Mouse (Mus musculus) midbrain, embryonic 10.5 days (tissue): Measurements from ENCODE around the gene Kng1. TPM values are rescaled to one million over a fixed set of nuclear protein-coding genes. Genes with fewer than 3 reads are reported as not detected.
"Not testable (repeated sequence)": the region's sequence is repeated elsewhere in the genome, so short reads cannot be mapped to it uniquely, and the experiment has no call there.

Experiments
- DNase-seq: peaks from one replicate; pipeline ENCODE4 v3.0.0-alpha.2; 2017; ENCODE audit warnings: low spot score
- H3K27ac ChIP-seq: fragments of 300-500 bp; sonication (generic); replicated peaks from 2 replicates; pipeline ENCODE4 v1.5.1; 2016; ENCODE audit warnings: mild to moderate bottlenecking
- H3K27me3 ChIP-seq: fragments of 300-500 bp; sonication (generic); 2 replicates; pipeline ENCODE4 v1.6.1; 2016; ENCODE audit warnings: low read depth, mild to moderate bottlenecking; ENCODE audit not compliant: poor library complexity, severe bottlenecking
- H3K36me3 ChIP-seq: fragments of 300-500 bp; sonication (generic); 2 replicates; pipeline ENCODE4 v1.6.1; 2016; ENCODE audit warnings: mild to moderate bottlenecking, moderate library complexity
- H3K4me1 ChIP-seq: fragments of 300-500 bp; sonication (generic); 2 replicates; pipeline ENCODE4 v1.6.1; 2016
- H3K4me3 ChIP-seq: fragments of 300-500 bp; sonication (generic); 2 replicates; pipeline ENCODE4 v1.5.1; 2016; ENCODE audit warnings: mild to moderate bottlenecking, moderate library complexity
- H3K9me3 ChIP-seq: fragments of 300-500 bp; sonication (generic); replicated peaks from 2 replicates; pipeline ENCODE4 v1.6.1; 2016; ENCODE audit warnings: mild to moderate bottlenecking
- WGBS: fragments of 180-500 bp; shearing (Covaris S2); methylation state at CpG from one replicate; pipeline ENCODE4 v1.1.7; 2016; 5-methylcytosine and 5-hydroxymethylcytosine counted together
- polyA plus RNA-seq: library from polyadenylated mRNA; unstranded; fragments of >200 nt; fragmentation: Nextera tagmentation; extraction: Ambion mirVana; gene quantifications from 2 replicates; pipeline ENCODE4 v1.2.1, GENCODE M21; 2016

Gene Kng1
- polyA plus RNA-seq, 1 experiment from 2014 or later, result not detected

- 70% methylated on average over 4 of the region's 4 CpGs for WGBS
- H3K9me3 ChIP-seq, result no peaks in the 10 kb centered on the region
- H3K27me3 ChIP-seq, result no peaks in the 10 kb centered on the region
- H3K27ac ChIP-seq, result no peak overlapping the region
- H3K4me3 ChIP-seq, result no peak overlapping the region
- 0 out of 2 replicates have a peak, but pooled peaks cover 2% of the 10 kb centered on the region for H3K4me1 ChIP-seq
- no peaks in the 10 kb centered on the region for H3K36me3 ChIP-seq
- DNase-seq, result no peak
Measured at GRCm38 (mm10) chr16:23040876-23041275, 16.8 kb upstream of the Kng1 start.

- DNase-seq, result no peak
- whole genome bisulfite sequencing, result 71% methylated on average over 5 of the region's 5 CpGs
Measured at GRCm38 (mm10) chr16:23046319-23046718, 11.3 kb upstream of the Kng1 start.

GRCm38 (mm10) chr16:23059630-23060029 lies 2.0 kb downstream of the Kng1 start:
- H3K36me3 ChIP-seq, H3K4me3 ChIP-seq, H3K4me1 ChIP-seq, H3K9me3 ChIP-seq, H3K27me3 ChIP-seq, DNase-seq, H3K27ac ChIP-seq: not testable (repeated sequence)
- 78% methylated on average over 4 of the region's 4 CpGs for WGBS

More at GRCm38 (mm10) chr16:23046319-23046718, 11.3 kb upstream of the Kng1 start:
- Histone ChIP-seq H3K4me3 (no peak overlapping the region), H3K9me3 (no peaks in the 10 kb centered on the region), H3K27me3 (no peaks in the 10 kb centered on the region), H3K27ac (no peak overlapping the region), H3K36me3 (no peaks in the 10 kb centered on the region), H3K4me1 (no peaks in the 10 kb centered on the region)

- H3K36me3 ChIP-seq, H3K27me3 ChIP-seq, H3K9me3 ChIP-seq, DNase-seq, H3K4me1 ChIP-seq, H3K4me3 ChIP-seq, H3K27ac ChIP-seq: not testable (repeated sequence)
- 86% methylated on average over 5 of the region's 5 CpGs for WGBS
Measured at GRCm38 (mm10) chr16:23060781-23061325, 3.2 kb downstream of the Kng1 start.

- H3K4me1 ChIP-seq, H3K27ac ChIP-seq, H3K9me3 ChIP-seq, DNase-seq, H3K4me3 ChIP-seq, H3K36me3 ChIP-seq, H3K27me3 ChIP-seq: not testable (repeated sequence)
- WGBS, result 93% methylated on average over 6 of the region's 6 CpGs
Measured at GRCm38 (mm10) chr16:23077516-23077915, 19.9 kb downstream of the Kng1 start.

GRCm38 (mm10) chr16:23087159-23087558 lies 29.5 kb downstream of the Kng1 start:
- not testable (repeated sequence) for H3K27ac ChIP-seq, H3K4me1 ChIP-seq, H3K36me3 ChIP-seq, DNase-seq, H3K27me3 ChIP-seq, H3K4me3 ChIP-seq, H3K9me3 ChIP-seq
- WGBS, result 83% methylated on average over 8 of the region's 8 CpGs

- H3K4me1 ChIP-seq, H3K4me3 ChIP-seq, DNase-seq, H3K27me3 ChIP-seq, H3K9me3 ChIP-seq, H3K27ac ChIP-seq, H3K36me3 ChIP-seq: not testable (repeated sequence)
- 68% methylated on average over 4 of the region's 4 CpGs for WGBS
Measured at GRCm38 (mm10) chr16:23087712-23088111, 30.0 kb downstream of the Kng1 start.

- H3K27ac ChIP-seq, H3K9me3 ChIP-seq, H3K36me3 ChIP-seq, H3K27me3 ChIP-seq, H3K4me3 ChIP-seq, H3K4me1 ChIP-seq, DNase-seq: not testable (repeated sequence)
- WGBS, result 82% methylated on average over 1 of the region's 1 CpGs
Measured at GRCm38 (mm10) chr16:23088491-23088890, 30.8 kb downstream of the Kng1 start.

- not testable (repeated sequence) for H3K27ac ChIP-seq, DNase-seq, H3K9me3 ChIP-seq, H3K4me1 ChIP-seq, H3K27me3 ChIP-seq, H3K36me3 ChIP-seq, H3K4me3 ChIP-seq
Measured at GRCm38 (mm10) chr16:23091345-23091744, 33.7 kb downstream of the Kng1 start.

- Histone ChIP-seq H3K36me3 (no peaks in the 10 kb centered on the region), H3K4me1 (no peaks in the 10 kb centered on the region), H3K4me3 (no peak overlapping the region), H3K9me3 (no peaks in the 10 kb centered on the region), H3K27me3 (no peaks in the 10 kb centered on the region), H3K27ac (no peak overlapping the region)
- 85% methylated on average over 13 of the region's 13 CpGs for WGBS
- DNase-seq, result no peak
Measured at GRCm38 (mm10) chr16:23093321-23093953, 35.8 kb downstream of the Kng1 start.

GRCm38 (mm10) chr16:23094136-23094535 lies 36.5 kb downstream of the Kng1 start:
- no peak for DNase-seq
- Histone ChIP-seq H3K9me3 (no peaks in the 10 kb centered on the region), H3K27me3 (peaks cover 5% of the 10 kb centered on the region), H3K4me1 (peaks cover under 1% of the 10 kb centered on the region; the same call in 1 of the 2 replicates), H3K4me3 (no peak overlapping the region), H3K36me3 (no peaks in the 10 kb centered on the region), H3K27ac (no peak overlapping the region)
- 92% methylated on average over 6 of the region's 6 CpGs for WGBS

GRCm38 (mm10) chr16:23095581-23095980 lies 37.9 kb downstream of the Kng1 start:
- peaks cover 16% of the 10 kb centered on the region for H3K27me3 ChIP-seq
- not testable (repeated sequence) for H3K9me3 ChIP-seq, DNase-seq, H3K36me3 ChIP-seq, H3K27ac ChIP-seq, H3K4me3 ChIP-seq
- H3K4me1 ChIP-seq, result peaks cover 15% of the 10 kb centered on the region
- WGBS, result 95% methylated on average over 5 of the region's 5 CpGs

- peaks cover 18% of the 10 kb centered on the region for H3K4me1 ChIP-seq
- H3K4me3 ChIP-seq, DNase-seq, H3K9me3 ChIP-seq, H3K36me3 ChIP-seq, H3K27ac ChIP-seq: not testable (repeated sequence)
- WGBS, result 89% methylated on average over 1 of the region's 1 CpGs
- H3K27me3 ChIP-seq, result peaks cover 24% of the 10 kb centered on the region
Measured at GRCm38 (mm10) chr16:23096886-23097285, 39.2 kb downstream of the Kng1 start.
